Mouse (Mus musculus): ENCODE measurements around the gene Mrpl17.
"Not testable (repeated sequence)": the region's sequence is repeated elsewhere in the genome, so short reads cannot be mapped to it uniquely, and the experiment has no call there.

The Mrpl17 gene

DNA sequence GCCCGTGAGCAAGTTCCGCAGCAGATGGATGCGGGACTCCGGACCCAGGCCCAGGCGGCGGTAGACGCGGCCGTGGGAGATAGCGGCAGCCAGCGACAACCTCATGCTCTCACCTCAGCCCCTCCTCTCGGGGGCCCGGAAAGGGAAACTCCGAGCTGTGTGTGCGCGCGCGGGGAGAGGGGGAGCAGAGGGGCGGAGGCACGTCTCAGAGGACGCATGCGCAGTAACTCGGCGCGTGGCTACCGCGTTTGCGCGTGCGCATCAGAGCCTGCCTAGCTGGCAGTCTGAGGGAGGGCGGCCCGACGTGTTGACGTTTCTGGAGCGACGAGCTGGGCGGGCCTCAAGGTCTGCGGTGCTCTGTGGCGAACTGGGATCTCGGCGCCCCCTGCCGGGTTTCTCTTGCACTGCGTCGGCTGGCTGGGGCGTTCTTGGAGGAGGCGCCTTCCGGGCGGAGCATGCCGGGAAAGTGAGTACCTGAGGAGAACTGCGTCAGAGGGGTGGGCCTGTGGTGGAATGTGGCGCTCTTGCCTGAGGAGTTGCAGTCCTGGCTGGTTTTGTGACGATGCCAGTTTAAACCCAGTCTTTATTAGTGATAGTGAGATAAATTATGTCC, at the start of gene Mrpl17:
TSS of gene Mrpl17 (minus strand) at position 223 of the 613 bp plus-strand sequence.
- DNase-seq (ENCODE audit: low read depth), result peak; percentile 98

DNA sequence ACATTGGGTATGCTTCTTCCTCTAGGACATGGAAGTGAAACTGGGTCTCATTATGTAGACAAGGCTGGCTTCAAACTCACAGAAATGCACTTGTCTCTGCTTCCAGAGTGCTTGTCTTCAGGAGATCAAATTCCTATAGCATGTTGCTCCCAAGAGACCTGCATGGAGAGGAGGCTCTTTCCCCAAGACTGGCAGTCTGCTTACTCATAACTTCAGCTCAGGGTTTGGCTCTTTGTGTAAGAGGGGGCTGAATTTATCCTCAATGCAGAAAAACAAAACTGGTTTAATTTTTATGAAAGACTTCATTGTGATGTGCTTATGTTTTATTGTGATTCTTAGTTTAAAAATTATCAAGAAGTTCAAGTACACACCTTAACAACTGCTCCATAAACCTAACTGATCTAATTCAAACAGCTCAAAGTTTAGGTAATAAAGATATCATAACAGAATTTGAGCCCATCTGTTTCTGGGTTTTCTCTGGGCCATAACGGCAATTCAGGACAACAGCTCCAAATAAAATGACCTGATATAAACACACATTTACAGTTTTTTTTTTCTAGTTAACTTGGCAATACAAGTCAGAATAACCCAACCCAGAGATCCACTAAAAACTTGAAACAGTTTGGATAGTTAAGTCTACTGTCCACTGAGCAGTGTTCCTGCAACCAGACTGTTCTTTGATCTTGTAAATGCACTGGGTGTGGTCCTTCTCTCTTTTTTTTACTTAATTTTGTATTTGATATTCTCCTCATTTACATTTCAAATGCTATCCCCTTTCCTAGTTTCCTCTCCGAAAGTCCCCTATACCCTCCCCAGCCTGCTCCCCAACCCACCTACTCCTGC, 45.0 kb upstream of the Mrpl17 start:
- DNase-seq (ENCODE audit: low read depth), result not testable (repeated sequence)

DNA sequence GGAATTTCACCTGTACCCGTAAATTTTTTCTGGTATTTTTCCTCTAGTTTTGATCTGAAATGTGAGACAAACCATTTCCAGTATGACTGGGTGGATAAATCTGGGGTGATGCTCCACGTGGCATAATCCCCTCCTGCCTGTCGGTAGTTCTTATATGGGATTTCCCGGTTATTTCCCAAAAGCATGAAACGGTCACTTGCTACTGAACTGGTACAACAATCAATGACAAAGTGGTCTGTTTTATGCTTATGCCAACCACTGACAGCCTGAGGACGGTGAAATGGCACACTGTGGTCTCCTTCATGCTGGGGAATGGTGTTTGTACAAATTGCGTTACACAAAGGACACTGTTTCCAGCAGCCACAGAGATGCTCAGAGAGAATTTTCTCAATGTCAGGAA, 13.4 kb upstream of the Mrpl17 start:
- no peak for DNase-seq (ENCODE audit: low read depth)

DNA sequence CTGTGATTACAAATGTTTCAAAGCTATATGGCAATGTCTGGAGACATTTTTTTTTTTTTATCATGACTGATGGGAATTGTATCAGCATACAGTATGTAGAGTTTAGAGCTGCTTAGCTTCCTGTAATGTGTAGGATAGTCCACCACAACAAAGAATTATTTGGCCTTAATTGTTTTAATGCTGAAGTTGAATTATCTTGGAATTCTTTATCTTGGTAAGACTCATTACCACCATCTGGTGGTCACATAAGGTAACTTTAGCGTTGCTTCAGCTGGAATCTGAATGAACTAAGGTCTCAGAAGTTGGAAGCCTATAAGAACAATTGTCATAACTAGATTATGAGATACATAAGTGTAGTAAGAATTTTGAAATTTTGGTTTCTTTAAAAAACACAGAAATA, 7.6 kb upstream of the Mrpl17 start:
- DNase-seq (ENCODE audit: low read depth), result no peak

DNA sequence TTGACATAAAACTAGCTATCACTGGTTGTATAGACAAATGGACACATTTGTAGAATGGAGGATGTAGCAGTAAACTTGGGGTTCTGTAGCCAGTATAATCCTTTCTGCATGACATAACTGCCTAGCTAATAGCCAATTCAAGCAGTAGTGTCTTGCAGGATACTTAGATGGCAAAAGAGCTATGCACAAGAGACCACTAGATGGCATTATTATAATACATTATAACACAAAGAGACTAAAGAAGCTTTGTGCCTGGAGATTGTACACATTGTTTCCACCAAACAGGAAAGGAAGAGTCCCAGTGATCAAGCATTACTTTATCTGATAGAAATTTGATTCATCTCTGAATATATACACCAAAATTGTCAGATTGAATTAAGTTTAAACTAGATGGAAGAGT, 5.8 kb upstream of the Mrpl17 start:
- DNase-seq (ENCODE audit: low read depth), result no peak

DNA sequence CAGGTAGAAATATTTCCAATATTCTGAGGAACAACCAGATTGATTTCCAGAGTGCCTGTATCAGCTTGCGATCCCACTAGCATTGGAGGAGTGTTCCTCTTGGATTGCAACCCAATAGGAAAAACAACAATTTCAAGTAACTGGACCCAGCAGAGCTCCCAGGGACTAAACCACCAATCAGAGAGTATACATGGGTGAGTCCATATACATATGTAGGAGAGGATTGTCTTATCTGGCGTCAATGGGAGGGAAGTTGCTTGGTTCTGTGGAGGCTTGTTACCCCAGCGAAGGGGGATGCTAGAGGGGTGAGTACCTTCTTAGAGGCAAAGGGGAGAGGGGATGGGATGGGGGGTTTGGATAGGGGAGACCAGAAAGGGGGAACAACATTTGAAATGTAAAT, 2.4 kb upstream of the Mrpl17 start:
- no peak for DNase-seq (ENCODE audit: low read depth)

DNA sequence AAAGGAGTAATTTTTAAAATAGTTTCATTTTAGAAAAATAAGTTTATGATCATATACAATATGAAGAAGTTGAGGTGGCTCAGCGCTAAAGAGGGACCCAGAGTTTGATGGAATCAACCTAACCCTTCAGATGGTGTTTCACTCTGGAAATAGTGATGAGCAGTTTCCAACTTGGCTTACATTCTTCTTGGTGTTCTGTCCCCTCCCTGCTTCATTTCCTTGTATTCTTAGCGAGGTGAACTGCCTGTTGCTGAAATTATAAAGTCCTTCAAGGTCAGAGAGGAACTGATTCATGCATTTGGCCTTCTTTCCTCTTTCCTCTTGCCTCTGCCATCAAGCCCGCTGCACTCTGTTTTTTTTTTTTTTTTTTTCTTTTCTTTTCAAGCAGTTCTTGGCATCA, 1.7 kb upstream of the Mrpl17 start:
- DNase-seq (ENCODE audit: low read depth), result no peak

DNA sequence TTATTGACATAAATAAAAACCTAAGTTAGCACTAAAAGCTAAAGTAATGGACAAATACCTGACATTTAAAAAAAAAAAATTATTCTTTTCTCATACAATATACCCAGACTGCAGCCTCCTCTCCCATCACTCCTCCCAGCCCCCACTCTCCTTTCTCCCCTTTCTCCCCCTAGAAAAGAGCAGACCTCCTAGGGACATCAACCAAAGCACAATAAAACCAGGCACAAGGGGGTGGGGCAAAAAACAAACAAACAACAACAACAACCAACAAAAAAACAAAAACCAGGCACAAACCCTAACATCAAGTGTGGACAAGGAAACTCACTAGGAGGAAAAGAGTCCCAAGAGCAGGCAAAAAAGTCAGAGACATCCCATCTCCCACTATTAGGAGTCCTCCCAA, 617 bp upstream of the Mrpl17 start:
- no peak for DNase-seq (ENCODE audit: low read depth)

DNA sequence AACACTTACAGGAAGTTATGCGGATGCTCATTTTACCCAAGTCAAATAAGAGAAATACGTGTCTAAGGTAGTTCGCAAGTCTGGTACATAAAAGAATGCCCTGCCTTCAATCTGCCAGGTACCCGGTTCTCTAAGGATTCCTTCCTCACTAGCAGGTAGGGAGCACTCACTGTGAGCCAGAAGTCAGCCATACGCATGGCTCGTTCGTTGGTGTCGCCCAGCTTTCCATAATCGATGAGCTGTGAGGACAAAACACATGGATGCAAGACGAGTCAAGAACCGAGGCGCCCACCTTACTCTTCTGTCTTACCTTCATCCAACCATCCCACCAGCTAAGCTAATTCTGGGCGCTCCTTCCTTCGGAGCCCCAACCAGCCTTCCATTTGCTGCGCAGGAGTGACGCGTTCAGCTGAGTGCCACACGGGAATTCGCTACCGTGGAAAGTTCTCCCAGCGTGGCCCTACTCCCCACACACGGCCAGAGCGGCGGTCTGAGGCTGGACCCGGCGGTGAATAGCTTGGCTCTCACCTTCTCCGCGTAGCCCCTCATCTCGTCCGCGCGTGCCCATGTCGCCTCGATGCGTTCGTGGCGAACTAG, 521 bp downstream of the Mrpl17 start:
- no peak for DNase-seq (ENCODE audit: low read depth)

DNA sequence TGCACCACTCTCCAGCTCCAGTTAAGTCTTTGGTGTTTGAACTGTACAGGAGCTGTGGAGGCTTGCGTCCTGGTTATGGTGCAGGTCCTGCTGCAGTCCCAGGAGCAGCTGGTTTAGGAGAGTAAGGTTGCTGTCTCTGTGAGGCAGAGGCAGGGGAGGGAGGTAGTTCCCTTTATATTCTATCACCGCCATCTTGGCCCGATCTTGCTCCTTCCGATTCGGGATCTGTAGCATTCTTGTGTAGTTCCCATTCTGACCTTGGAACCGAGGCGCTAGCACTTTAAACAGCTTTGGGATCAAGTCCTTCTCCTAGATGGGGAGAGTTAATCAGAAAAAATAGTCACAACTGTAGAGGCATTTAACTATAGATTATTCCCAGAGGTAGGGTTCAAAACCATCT, 1.1 kb downstream of the Mrpl17 start:
- no peak for DNase-seq (ENCODE audit: low read depth)

DNA sequence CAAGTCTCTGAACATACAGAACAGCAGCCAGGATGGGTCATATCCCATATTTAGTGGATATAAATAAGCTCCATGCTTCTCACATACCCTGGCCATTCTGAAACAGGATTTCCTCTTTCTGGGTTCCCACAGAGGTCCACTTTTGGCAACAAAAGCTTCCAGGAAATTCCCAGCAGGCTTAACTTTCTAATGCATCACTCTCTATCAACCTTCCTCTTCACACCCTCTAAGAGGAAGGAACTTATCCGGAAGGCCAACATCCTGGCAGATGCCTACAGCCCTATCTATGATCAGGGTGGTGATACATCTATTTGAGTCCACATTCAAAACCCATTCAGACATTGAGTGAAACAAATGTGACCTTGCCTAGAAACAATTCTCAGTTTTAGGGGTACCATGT, 2.5 kb downstream of the Mrpl17 start:
- no peak for DNase-seq (ENCODE audit: low read depth)

DNA sequence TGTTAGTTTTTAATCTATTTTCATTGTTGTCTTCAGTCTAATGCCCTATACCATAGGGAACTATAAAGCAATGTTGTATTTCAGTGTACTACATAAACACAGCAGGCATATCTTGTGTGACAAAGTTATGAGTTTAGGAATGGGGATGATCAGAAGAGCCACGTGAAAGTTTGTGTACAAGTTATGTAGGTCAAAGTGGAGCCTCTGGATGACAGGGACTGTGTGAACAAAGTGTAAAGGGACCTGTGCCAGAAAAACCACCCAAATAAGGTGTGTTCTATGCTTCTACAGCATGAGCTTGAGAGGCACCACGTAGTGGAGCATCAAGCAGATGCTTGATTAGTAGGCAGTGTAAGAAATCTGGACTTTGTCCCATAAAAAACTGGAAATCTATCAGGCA, 4.2 kb downstream of the Mrpl17 start:
- DNase-seq (ENCODE audit: low read depth), result no peak

DNA sequence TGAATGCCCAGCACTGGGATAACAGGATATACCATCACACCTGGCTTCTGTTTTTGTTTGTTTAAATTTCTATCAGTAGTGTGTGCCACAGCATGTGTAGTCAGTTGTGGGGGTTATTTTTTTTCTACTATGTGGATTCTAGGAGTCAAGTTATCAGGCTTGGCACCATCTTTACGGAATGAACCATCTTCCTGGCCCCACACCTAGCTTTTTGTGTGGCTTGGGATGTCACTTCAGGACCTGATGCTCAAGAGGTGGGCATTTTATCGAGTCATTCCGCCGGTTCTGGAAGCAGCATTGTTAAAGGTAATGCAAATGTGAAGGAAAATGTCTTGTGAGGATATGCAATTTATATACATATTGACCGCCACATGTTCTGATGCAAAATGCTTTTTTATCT, 4.8 kb downstream of the Mrpl17 start:
- no peak for DNase-seq (ENCODE audit: low read depth)

DNA sequence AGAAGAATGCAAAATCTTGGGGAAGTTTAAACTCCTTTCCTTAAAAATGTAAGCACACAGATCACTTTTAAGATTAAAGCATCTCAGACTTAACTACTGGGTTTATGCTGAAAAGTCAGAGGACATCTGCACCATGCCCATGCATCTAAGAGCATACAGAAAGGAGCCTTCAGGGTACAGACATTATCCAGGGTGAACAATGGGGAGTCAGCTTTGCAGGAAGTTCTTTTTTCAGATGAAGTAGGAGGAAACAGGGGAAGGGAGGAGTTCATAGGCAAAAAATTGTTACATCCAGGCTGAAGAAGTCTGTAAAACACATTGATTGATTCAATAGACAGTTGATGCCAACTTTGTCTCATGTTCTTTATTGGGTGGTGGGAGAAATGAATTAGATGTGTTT, 7.5 kb downstream of the Mrpl17 start:
- no peak for DNase-seq (ENCODE audit: low read depth)

DNA sequence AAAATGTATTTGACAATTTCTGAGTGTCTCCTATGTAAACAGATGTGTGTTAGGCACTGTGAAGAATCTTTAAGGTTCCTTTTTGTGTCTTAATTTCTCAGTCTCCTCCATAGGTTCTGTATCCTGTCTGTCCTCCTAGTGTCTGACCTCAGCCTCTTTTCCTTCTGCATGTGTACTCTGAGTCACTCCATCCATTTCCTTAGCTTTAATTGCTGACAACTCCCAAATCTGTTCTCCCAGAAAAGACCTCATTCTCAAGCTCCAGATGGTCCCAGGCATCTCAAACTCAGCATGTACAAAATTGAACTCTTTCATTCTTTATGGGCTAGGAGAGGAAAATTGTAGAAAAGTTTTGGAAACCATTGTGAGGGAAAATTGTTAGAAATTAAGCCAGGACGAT, 8.1 kb downstream of the Mrpl17 start:
- no peak for DNase-seq (ENCODE audit: low read depth)

DNA sequence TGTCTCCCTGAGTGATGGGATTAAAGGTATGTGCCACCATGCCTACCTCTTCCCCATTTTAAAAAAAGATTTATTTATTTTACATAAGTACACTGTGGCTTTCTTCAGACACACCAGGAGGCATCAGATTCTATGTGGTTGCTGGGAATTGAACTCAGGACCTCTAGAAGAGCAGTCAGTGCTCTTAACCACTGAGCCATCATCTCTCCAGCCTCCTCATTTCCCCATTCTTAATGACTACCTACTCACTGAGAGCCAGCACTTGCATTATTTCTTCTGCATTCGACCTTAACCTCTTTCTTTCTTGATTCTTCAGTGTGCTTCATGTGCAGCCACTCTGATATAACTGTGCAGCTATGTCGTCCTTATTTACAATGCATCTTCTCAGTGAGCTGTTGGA, 8.6 kb downstream of the Mrpl17 start:
- no peak for DNase-seq (ENCODE audit: low read depth)

DNA sequence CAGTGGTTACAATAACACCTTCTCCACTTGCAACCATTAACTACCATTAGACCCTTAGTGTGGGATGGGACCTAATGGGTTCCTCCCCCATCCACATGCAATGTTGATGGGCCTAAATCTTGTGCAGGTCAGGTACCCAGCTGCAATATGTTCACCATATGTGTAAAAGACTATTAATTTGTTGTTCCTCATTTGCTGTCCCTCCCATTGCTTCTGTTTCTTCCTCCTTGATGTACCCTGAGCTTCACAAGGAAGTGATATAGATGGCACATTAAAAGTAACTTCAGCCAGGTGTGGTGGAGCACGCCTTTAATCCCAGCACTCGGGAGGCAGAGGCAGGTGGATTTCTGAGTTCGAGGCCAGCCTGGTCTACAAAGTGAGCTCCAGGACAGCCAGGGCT, 13.9 kb downstream of the Mrpl17 start:
- DNase-seq (ENCODE audit: low read depth), result no peak

DNA sequence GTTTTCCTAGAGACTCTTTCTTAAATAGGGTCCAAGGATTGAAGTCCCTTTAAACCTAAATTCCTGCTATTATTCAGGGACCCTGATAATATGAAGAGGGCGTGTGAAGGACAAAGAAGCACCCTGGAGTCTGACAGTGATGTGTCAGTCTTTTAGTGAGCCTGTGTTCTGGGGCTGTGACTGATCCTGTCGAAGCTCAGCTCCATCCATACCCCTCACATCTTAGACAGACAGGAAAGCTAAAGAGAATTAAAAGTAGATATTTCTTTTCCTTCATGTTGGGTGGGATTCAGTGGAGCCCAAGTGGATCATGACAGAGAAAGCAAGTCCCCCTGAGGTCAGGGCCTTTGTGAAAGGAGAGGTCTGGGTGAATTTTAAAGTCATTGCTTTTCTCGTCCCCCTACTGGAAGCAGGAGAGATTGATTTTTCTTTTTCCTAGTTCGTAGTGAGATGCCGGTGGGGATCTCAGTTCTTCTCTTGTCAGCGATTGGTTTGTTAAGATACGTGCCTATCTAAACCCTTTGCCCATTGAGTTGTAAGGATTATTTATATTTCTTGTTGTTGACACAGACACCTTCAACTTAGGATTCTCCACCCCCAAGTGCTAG, 15.0 kb downstream of the Mrpl17 start:
- DNase-seq (ENCODE audit: low read depth), result no peak

DNA sequence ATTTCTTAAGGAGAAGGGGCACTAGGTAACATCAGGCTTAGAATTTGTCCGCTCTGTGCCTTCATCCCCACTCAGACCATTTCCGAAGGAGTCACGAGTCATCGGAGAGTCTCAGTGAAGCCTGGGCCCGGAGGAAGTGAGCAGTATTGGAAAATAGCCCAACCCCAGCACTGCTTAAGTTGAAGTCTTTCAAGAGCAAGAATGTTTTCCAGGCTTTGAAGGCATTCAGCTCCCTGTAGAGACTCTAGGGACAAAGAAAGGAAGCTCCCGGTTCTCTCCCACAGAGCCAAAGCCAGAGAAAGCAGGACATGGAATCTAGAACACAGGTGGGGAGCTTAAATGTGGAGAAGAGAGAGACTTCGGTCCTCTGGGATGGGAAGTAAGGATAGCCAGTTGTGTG, 17.2 kb downstream of the Mrpl17 start:
- no peak for DNase-seq (ENCODE audit: low read depth)

DNA sequence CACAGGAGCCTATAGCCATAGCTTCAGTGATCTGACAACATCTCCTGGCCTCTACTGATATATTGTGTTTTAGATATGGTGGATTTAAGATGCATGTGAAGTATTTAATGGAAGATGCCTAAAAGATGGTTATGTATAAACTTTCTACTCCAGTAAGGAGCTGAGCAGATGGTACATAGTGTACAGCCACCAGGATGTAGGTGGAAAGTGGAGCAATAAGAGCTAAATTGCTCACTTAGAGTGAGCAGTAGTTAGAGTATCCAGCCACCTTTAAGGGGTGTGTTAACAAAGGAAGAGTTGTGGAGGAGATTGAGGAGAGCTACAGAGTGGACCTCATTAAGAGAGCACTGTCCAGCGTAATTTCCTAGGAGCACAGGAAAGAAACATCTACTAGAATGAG, 19.8 kb downstream of the Mrpl17 start:
- no peak for DNase-seq (ENCODE audit: low read depth)

DNA sequence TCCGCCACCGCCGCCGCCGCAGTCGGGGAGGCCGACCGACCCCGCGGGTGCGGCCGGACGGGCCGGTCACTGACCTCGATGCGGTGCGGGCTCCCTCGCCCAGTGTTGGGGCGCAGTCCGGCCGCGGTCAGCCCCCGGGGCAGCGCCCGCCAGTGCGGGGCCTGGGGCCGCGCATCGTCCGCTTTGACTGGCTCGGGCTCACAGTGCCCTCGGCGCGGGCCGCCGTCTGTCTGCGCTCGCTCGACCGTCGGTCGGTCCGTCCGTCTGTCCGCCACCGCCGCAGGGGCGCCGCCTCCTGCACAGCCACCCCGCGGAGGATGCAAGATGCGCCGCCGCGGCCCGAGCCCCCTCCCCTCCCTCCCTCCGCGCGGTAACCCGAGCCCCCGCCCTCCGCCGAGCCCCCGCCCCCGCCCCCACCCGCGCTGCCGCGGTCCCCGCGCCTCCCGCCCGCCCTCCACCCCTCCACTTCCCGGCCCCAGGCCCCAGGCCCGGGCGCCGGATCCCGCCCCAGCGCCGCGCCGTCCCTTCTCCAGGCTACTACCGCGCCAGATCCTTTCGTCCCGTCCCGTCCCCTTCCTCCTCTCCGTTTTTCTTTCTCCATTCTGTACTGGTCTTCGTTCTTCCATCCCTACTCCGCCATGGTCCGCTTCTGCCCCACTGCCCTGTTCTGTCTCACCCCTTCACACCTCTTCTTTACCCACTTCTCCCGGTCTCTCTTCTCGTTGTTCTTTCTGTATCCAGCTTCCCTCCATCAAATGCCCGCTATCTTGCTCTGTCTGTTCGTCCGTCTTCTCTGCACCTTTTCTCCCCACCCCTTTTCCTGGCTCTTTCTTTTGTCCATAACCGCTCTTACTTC, 23.4 kb downstream of the Mrpl17 start, which contains the start of gene Dchs1:
TSS of gene Dchs1 (minus strand) at position 370 of the 856 bp plus-strand sequence.
- DNase-seq (ENCODE audit: low read depth), result no peak
